Mouse (Mus musculus) hematopoietic stem cell, adult 5-6 weeks (primary cell): ENCODE results near the gene Siae. TPM values are rescaled to one million over a fixed set of nuclear protein-coding genes. Genes with fewer than 3 reads are reported as not detected.
A peak's percentile ranks its signal among the peaks of the same experiment; 100 is the strongest.

Source experiments
- ATAC-seq, 2 experiments: fragments of 125-278 bp in 1 of 2; replicated peaks in 1 of 2; 2 replicates each; pipeline ENCODE4 v1.8.0; 2016 to 2017; ENCODE audit warnings: inconsistent platforms in 2 of 2, mild to moderate bottlenecking in 2 of 2, moderate number of reproducible peaks in 2 of 2, low read depth in 1 of 2, moderate TSS enrichment in 1 of 2; ENCODE audit not compliant: low FRiP score in 2 of 2, poor library complexity in 2 of 2, severe bottlenecking in 2 of 2, insufficient read depth in 1 of 2, low TSS enrichment in 1 of 2
- total RNA-seq: library from RNA; stranded (forward); fragments of 172-1452, 232-1000 nt; gene quantifications from 2 replicates; pipeline ENCODE4 v1.2.3, GENCODE M21; 2017

Siae gene
- total RNA-seq, 1 experiment from 2014 or later: 26.1 TPM

- ATAC-seq: no peak
Measured at GRCm38 (mm10) chr9:37638721-37639120, 83.2 kb downstream of the Siae start.

GRCm38 (mm10) chr9:37646246-37646645 is 90.7 kb downstream of the Siae start:
- no peak for ATAC-seq

- ATAC-seq: no peak
Measured at GRCm38 (mm10) chr9:37650639-37651038, 95.1 kb downstream of the Siae start.

GRCm38 (mm10) chr9:37653836-37654235 is 98.3 kb downstream of the Siae start:
- ATAC-seq: no peak

GRCm38 (mm10) chr9:37655961-37656360 is 100.5 kb downstream of the Siae start:
- no peak for ATAC-seq

GRCm38 (mm10) chr9:37656439-37656881 is 101.0 kb downstream of the Siae start:
- ATAC-seq: peak; percentile 65 to 72

- peak; percentile 74 to 85 for ATAC-seq
Measured at GRCm38 (mm10) chr9:37656931-37657481, 101.5 kb downstream of the Siae start, which contains the start of gene Tbrg1. TSS of gene Tbrg1 (minus strand) at chr9:37657312.

- no peak for ATAC-seq
Measured at GRCm38 (mm10) chr9:37659413-37659812, 103.9 kb downstream of the Siae start.

- no peak for ATAC-seq
Measured at GRCm38 (mm10) chr9:37663210-37663609, 107.7 kb downstream of the Siae start.

- no peak for ATAC-seq
Measured at GRCm38 (mm10) chr9:37664604-37665003, 109.1 kb downstream of the Siae start.

GRCm38 (mm10) chr9:37666045-37666444 is 110.5 kb downstream of the Siae start:
- no peak for ATAC-seq

- peak; percentile 64 to 65 for ATAC-seq
Measured at GRCm38 (mm10) chr9:37669115-37669514, 113.6 kb downstream of the Siae start, which contains the start of gene Panx3. TSS of gene Panx3 (minus strand) at chr9:37669235.

GRCm38 (mm10) chr9:37669678-37670077 is 114.2 kb downstream of the Siae start:
- no peak for ATAC-seq

- ATAC-seq: no peak
Measured at GRCm38 (mm10) chr9:37670261-37670660, 114.8 kb downstream of the Siae start.

- ATAC-seq: no peak
Measured at GRCm38 (mm10) chr9:37675287-37675686, 119.8 kb downstream of the Siae start.

- no peak for ATAC-seq
Measured at GRCm38 (mm10) chr9:37681123-37681522, 125.6 kb downstream of the Siae start.

- ATAC-seq: no peak
Measured at GRCm38 (mm10) chr9:37687288-37687940, 131.9 kb downstream of the Siae start.

- ATAC-seq: no peak
Measured at GRCm38 (mm10) chr9:37687941-37688303, 132.4 kb downstream of the Siae start.
